Mouse (Mus musculus): ENCODE data around the gene Lsm14a.

Lsm14a gene

GRCm38 (mm10) chr7:34309186-34309764 lies 83.8 kb downstream of the Lsm14a start:
- DNase-seq = no peak

GRCm38 (mm10) chr7:34308586-34308985 lies 84.5 kb downstream of the Lsm14a start:
- DNase-seq = no peak

DNA sequence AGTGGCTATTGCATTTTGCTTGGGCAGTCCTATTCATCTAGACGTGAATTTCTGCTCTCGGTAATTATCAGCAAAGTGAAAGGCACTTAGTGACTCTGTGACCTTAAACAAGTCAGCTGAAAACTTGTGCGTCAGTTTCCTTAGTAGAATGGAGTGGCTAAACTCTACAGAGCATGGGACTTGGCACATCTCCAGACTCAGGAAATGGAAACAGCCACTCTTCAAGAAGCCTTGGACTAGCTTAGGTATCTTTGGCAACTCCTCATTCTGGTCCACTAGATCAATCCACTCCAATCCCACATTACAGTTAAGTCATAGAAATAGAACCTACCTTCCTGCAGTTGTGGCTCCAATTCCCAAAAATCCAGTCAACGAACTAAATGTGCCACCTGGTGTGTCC lies 87.7 kb downstream of the Lsm14a start:
- no peak for DNase-seq

DNA sequence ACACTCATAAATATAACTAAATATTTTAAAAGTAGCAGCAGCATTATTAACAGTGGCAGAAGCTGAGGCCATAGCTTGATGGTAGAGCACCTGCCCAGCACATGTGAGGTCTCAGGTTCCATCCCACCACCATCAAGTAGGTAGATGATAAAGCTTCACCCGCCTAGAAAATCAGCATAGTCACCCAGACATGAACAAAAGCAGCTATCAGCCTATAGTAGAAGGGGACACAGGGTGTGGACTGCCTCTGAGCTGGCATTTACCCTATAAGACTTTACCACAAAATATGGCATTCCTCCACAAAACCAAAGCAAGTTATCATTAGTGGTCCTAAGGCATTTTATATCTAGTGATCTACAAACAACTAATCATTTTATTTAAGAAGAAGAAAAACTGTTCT lies 90.5 kb downstream of the Lsm14a start:
- no peak for DNase-seq

DNA sequence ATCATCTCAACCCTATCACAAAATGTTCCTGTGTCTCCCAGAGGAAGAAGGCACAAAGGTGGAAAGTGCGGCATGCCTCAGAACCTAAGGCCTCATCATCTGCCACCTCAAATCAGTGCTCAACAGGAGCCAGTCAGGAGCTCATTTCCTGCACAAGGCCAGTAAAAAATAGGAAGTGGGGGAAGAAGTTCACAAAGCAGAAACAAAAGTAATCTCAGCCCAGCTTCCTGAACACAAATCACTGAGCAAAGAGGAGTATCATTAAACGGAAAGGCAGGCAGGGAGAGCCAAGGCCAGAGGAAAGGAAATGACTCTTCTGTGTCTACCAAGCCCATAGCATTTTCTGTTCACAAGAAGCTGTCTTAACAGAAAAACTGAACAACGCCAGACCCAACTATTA lies 91.2 kb downstream of the Lsm14a start:
- no peak for DNase-seq

- DNase-seq = no peak
Observed at GRCm38 (mm10) chr7:34298818-34299217, 94.3 kb downstream of the Lsm14a start.

GRCm38 (mm10) chr7:34296124-34296523 lies 97.0 kb downstream of the Lsm14a start:
- DNase-seq = no peak
